Mouse (Mus musculus) forebrain, embryonic 10.5 days (tissue): ENCODE measurements at regions not wholly inside any gene's neighbourhood (a gene's known extent, or its start where the extent isn't known, plus 50 kb on each side); places are given as distances from the start of the nearest gene placed in this dataset.

Experiments used
- DNase-seq: peaks from one replicate; pipeline ENCODE4 v3.0.0-alpha.2; 2017; ENCODE audit warnings: low spot score; ENCODE audit errors: extremely low spot score
- H3K27ac ChIP-seq: fragments of 300-500 bp; sonication (generic); 2 replicates; pipeline ENCODE4 v1.5.1; 2016; ENCODE audit warnings: mild to moderate bottlenecking
- H3K27me3 ChIP-seq: fragments of 300-500 bp; sonication (generic); 2 replicates; pipeline ENCODE4 v1.6.1; 2016; ENCODE audit warnings: mild to moderate bottlenecking; ENCODE audit not compliant: poor library complexity, severe bottlenecking
- H3K36me3 ChIP-seq: fragments of 300-500 bp; sonication (generic); replicated peaks from 2 replicates; pipeline ENCODE4 v1.6.1; 2016; ENCODE audit warnings: mild to moderate bottlenecking, moderate library complexity
- H3K4me1 ChIP-seq: fragments of 300-500 bp; sonication (generic); 2 replicates; pipeline ENCODE4 v1.6.1; 2016
- H3K4me3 ChIP-seq: fragments of 300-500 bp; sonication (generic); 2 replicates; pipeline ENCODE4 v1.5.1; 2016; ENCODE audit warnings: mild to moderate bottlenecking, moderate library complexity
- H3K9me3 ChIP-seq: fragments of 300-500 bp; sonication (generic); 2 replicates; pipeline ENCODE4 v1.6.1; 2016; ENCODE audit warnings: mild to moderate bottlenecking, moderate library complexity
- WGBS: fragments of 180-500 bp; shearing (Covaris S2); methylation state at CpG from one replicate; pipeline ENCODE4 v1.1.7; 2016; 5-methylcytosine and 5-hydroxymethylcytosine counted together

DNA sequence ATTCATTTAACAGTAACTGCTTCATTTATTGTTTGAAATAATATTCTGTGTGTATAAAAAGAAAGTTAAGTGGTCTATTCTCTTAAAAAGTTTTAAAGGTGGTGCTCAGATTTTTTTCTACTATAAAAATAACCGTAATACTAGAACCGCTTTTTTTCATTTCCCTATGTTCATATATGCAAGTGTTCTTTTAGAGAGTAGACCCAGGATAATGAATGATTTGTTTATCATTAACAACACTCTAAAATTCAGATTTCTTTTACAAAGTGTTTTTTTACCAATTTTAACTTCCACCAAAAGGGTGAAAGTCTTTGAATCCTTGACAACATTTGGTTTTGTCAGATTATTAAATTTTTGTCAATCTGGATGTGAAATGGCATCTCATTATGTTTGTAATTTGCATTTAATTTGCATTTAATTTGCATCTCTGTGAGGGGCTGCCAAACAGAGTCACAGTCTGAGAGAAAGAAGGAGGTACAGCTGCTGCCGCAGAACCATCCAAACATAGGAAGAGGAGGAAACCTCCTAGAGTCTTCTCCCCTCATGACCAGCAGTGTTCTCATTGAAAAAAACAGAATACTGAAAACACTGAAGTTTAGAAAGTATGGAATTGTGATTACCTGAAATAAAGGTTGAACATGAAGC, 310.4 kb upstream of the Robo1 start:
- no peaks in the 10 kb centered on the region for H3K27me3 ChIP-seq
- no peak overlapping the region for H3K4me3 ChIP-seq
- H3K36me3 ChIP-seq: no peaks in the 10 kb centered on the region
- WGBS: 94% methylated on average over 3 of the region's 3 CpGs
- no peak overlapping the region for H3K27ac ChIP-seq
- no peaks in the 10 kb centered on the region for H3K9me3 ChIP-seq
- no peak for DNase-seq
- no peaks in the 10 kb centered on the region for H3K4me1 ChIP-seq

GRCm38 (mm10) chr16:72027404-72028215, 280.5 kb upstream of the Robo1 start:
- peak; percentile 58 for DNase-seq
- Histone ChIP-seq H3K27ac (peak overlapping the region; percentile 58), H3K36me3 (no peaks in the 10 kb centered on the region), H3K4me1 (peaks cover 17% of the 10 kb centered on the region), H3K27me3 (peaks cover 28% of the 10 kb centered on the region), H3K4me3 (peak overlapping the region; percentile 58), H3K9me3 (no peaks in the 10 kb centered on the region)
- WGBS: 2% methylated on average over 27 of the region's 27 CpGs

- Histone ChIP-seq H3K27me3 (peaks cover 28% of the 10 kb centered on the region), H3K9me3 (no peaks in the 10 kb centered on the region), H3K4me3 (peak overlapping the region; percentile 58), H3K27ac (peak overlapping the region; percentile 58), H3K4me1 (peaks cover 17% of the 10 kb centered on the region), H3K36me3 (no peaks in the 10 kb centered on the region)
- no peak for DNase-seq
- WGBS: 3% methylated on average over 6 of the region's 6 CpGs
These were observed 279.9 kb upstream of the Robo1 start for GRCm38 (mm10) chr16:72028216-72028610.

- Histone ChIP-seq H3K27me3 (peaks cover 28% of the 10 kb centered on the region), H3K4me3 (peak overlapping the region; percentile 58), H3K36me3 (no peaks in the 10 kb centered on the region), H3K27ac (peak overlapping the region; percentile 58; the same call in 1 of the 2 replicates), H3K9me3 (no peaks in the 10 kb centered on the region), H3K4me1 (peaks cover 17% of the 10 kb centered on the region)
- peak; percentile 54 for DNase-seq
- under 1% methylated on average over 18 of the region's 18 CpGs for WGBS
These were observed 279.3 kb upstream of the Robo1 start for GRCm38 (mm10) chr16:72028798-72029197.

DNA sequence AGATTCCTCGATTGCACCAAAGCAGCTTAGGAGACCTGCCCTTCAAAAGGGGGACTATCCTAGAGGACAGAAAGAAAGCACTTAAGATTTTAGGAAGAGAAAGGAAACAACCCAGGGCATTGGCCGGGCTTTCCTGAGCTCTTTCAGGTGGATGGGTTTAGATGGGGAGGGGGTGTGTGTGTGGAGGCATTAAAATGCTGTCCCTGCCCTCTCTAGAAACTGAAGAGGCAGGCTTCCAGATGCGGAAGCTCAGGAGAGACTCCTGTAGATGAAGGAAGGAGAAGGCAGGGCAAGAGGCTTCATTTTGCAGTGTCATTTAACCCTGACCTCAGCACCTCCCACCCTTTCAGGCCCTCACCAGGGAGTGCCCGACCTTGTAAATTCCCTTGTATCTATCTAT, 278.8 kb upstream of the Robo1 start:
- Histone ChIP-seq H3K4me1 (peaks cover 17% of the 10 kb centered on the region), H3K4me3 (peak overlapping the region; percentile 58), H3K27ac (peak overlapping the region; percentile 58; the same call in 1 of the 2 replicates), H3K9me3 (no peaks in the 10 kb centered on the region), H3K27me3 (peaks cover 28% of the 10 kb centered on the region), H3K36me3 (no peaks in the 10 kb centered on the region)
- no peak for DNase-seq
- WGBS: 2% methylated on average over 4 of the region's 4 CpGs

DNA sequence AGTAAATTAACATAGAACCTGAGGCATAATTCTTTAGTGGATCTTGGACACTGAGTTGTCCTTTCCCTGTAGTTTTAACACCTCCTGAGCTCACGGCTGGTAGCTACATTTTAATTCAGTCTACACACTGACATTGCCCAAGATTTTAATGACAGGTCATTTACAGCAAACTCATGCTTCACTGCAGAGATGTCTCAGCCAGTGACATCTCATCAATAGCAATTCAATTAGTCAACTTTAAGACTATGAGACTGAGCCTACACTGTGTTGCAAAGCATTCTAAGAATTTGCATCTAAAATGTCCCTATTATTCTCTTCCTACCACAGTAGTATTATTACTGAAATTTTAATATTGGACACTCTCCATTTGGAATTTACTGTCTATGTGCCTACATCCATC, 239.9 kb upstream of the Robo1 start:
- Histone ChIP-seq H3K36me3 (no peaks in the 10 kb centered on the region), H3K4me3 (no peak overlapping the region), H3K4me1 (peaks cover 5% of the 10 kb centered on the region), H3K27me3 (no peaks in the 10 kb centered on the region), H3K9me3 (no peaks in the 10 kb centered on the region), H3K27ac (no peak overlapping the region)
- WGBS: 70% methylated on average over 1 of the region's 1 CpGs
- DNase-seq: no peak

GRCm38 (mm10) chr16:72069581-72069980, 238.5 kb upstream of the Robo1 start:
- Histone ChIP-seq H3K27ac (no peak overlapping the region), H3K36me3 (no peaks in the 10 kb centered on the region), H3K27me3 (no peaks in the 10 kb centered on the region), H3K4me3 (no peak overlapping the region), H3K9me3 (no peaks in the 10 kb centered on the region), H3K4me1 (peaks cover 5% of the 10 kb centered on the region)
- DNase-seq: no peak
- WGBS: 62% methylated on average over 2 of the region's 2 CpGs

GRCm38 (mm10) chr16:72071756-72072471, 236.2 kb upstream of the Robo1 start:
- Histone ChIP-seq H3K4me3 (no peak overlapping the region), H3K36me3 (no peaks in the 10 kb centered on the region), H3K4me1 (peaks cover 5% of the 10 kb centered on the region), H3K27me3 (no peaks in the 10 kb centered on the region), H3K27ac (no peak overlapping the region), H3K9me3 (no peaks in the 10 kb centered on the region)
- WGBS: 84% methylated on average over 2 of the region's 2 CpGs
- no peak for DNase-seq

- no peaks in the 10 kb centered on the region for H3K4me1 ChIP-seq
- WGBS: 91% methylated on average over 5 of the region's 5 CpGs
- H3K27ac ChIP-seq: no peak overlapping the region
- no peak for DNase-seq
- H3K36me3 ChIP-seq: no peaks in the 10 kb centered on the region
- H3K4me3 ChIP-seq: no peak overlapping the region
- H3K27me3 ChIP-seq: no peaks in the 10 kb centered on the region
- no peaks in the 10 kb centered on the region for H3K9me3 ChIP-seq
These were observed 222.9 kb upstream of the Robo1 start for GRCm38 (mm10) chr16:72085181-72085580.

GRCm38 (mm10) chr16:72088053-72088452, 220.1 kb upstream of the Robo1 start:
- Histone ChIP-seq H3K27ac (no peak overlapping the region), H3K4me1 (no peaks in the 10 kb centered on the region), H3K9me3 (peaks cover 9% of the 10 kb centered on the region; the same call in 1 of the 2 replicates), H3K36me3 (no peaks in the 10 kb centered on the region), H3K4me3 (no peak overlapping the region), H3K27me3 (no peaks in the 10 kb centered on the region)
- WGBS: 86% methylated on average over 4 of the region's 4 CpGs
- no peak for DNase-seq

- Histone ChIP-seq H3K4me3 (no peak overlapping the region), H3K9me3 (peaks cover 9% of the 10 kb centered on the region; the same call in 1 of the 2 replicates), H3K27me3 (no peaks in the 10 kb centered on the region), H3K36me3 (no peaks in the 10 kb centered on the region), H3K4me1 (no peaks in the 10 kb centered on the region), H3K27ac (no peak overlapping the region)
- 91% methylated on average over 6 of the region's 6 CpGs for WGBS
- no peak for DNase-seq
These were observed 219.2 kb upstream of the Robo1 start for GRCm38 (mm10) chr16:72088916-72089315.
